Mouse (Mus musculus): ENCODE results near the gene Zbtb45. TPM values are rescaled to one million over a fixed set of nuclear protein-coding genes. Genes with fewer than 3 reads are reported as not detected.

Zbtb45 gene
- polyA plus RNA-seq, 1 experiment from 2014 or later = 37.0 TPM

GRCm38 (mm10) chr7:12958948-12959347, 50.9 kb downstream of the Zbtb45 start:
- Histone ChIP-seq H3K27me3 (no peaks in the 10 kb centered on the region), H3K9me3 (no peaks in the 10 kb centered on the region), H3K27ac (no peak overlapping the region), H3K4me2 (no peak overlapping the region), H3K4me3 (no peak overlapping the region), H3K4me1 (replicated peaks) (peaks cover 8% of the 10 kb centered on the region; the same call in 1 of the 2 replicates), H3K36me3 (no peaks in the 10 kb centered on the region), H3K9ac (no peak overlapping the region; the same call in 1 of the 2 replicates)
- no peak for ATAC-seq (ENCODE audit: low FRiP score)
- WGBS = 79% methylated on average over 4 of the region's 4 CpGs

- ATAC-seq (ENCODE audit: low FRiP score) = no peak
- Histone ChIP-seq H3K27ac (no peak overlapping the region), H3K4me3 (no peak overlapping the region), H3K9me3 (no peaks in the 10 kb centered on the region), H3K27me3 (no peaks in the 10 kb centered on the region), H3K9ac (no peak overlapping the region), H3K4me2 (no peak overlapping the region), H3K4me1 (replicated peaks) (peaks cover 8% of the 10 kb centered on the region; the same call in 1 of the 2 replicates), H3K36me3 (no peaks in the 10 kb centered on the region)
- WGBS = 80% methylated on average over 5 of the region's 5 CpGs
Observed at GRCm38 (mm10) chr7:12957511-12957910, 52.3 kb downstream of the Zbtb45 start.

GRCm38 (mm10) chr7:12954896-12955295, 54.9 kb downstream of the Zbtb45 start:
- Histone ChIP-seq H3K36me3 (no peaks in the 10 kb centered on the region), H3K4me1 (replicated peaks) (peaks cover 4% of the 10 kb centered on the region), H3K9me3 (no peaks in the 10 kb centered on the region), H3K4me2 (no peak overlapping the region), H3K27ac (no peak overlapping the region), H3K27me3 (no peaks in the 10 kb centered on the region), H3K9ac (no peak overlapping the region), H3K4me3 (no peak overlapping the region)
- no peak for ATAC-seq (ENCODE audit: low FRiP score)
- 70% methylated on average over 3 of the region's 3 CpGs for WGBS

Other genes starting within 250 kb of the Zbtb45 start
- 20.1 and 22.9 TPM in 2 replicates for gene Zscan18, start 206.4 kb downstream of the Zbtb45 start, polyA plus RNA-seq (2015; fragmentation: Nextera tagmentation; extraction: Ambion mirVana)
- 30.6 and 31.3 TPM in 2 replicates for gene Zfp329, start 191.2 kb downstream of the Zbtb45 start, polyA plus RNA-seq (2015; fragmentation: Nextera tagmentation; extraction: Ambion mirVana)
- 28.9 and 33.3 TPM in 2 replicates for gene Zfp110, start 175.3 kb downstream of the Zbtb45 start, polyA plus RNA-seq (2015; fragmentation: Nextera tagmentation; extraction: Ambion mirVana)
- gene Zfp128, start 128.9 kb downstream of the Zbtb45 start, polyA plus RNA-seq (2015; fragmentation: Nextera tagmentation; extraction: Ambion mirVana) = 7.0 and 7.3 TPM in 2 replicates
- gene Zscan22, start 112.2 kb downstream of the Zbtb45 start, polyA plus RNA-seq (2015; fragmentation: Nextera tagmentation; extraction: Ambion mirVana) = 10.6 and 10.9 TPM in 2 replicates
- gene Rps5, start 87.7 kb downstream of the Zbtb45 start, polyA plus RNA-seq (2015; fragmentation: Nextera tagmentation; extraction: Ambion mirVana) = 661 and 665 TPM in 2 replicates
- 0.70 TPM in 2 replicates for gene Rnf225, start 82.6 kb downstream of the Zbtb45 start, polyA plus RNA-seq (2015; fragmentation: Nextera tagmentation; extraction: Ambion mirVana)
- gene Zfp324, start 44.2 kb downstream of the Zbtb45 start, polyA plus RNA-seq (2015; fragmentation: Nextera tagmentation; extraction: Ambion mirVana) = 13.6 and 13.7 TPM in 2 replicates
- gene Zfp446, start 32.2 kb downstream of the Zbtb45 start, polyA plus RNA-seq (2015; fragmentation: Nextera tagmentation; extraction: Ambion mirVana) = 12.4 and 13.2 TPM in 2 replicates
- 0.19 and 0.44 TPM in 2 replicates for gene Slc27a5, start 11.8 kb downstream of the Zbtb45 start, polyA plus RNA-seq (2015; fragmentation: Nextera tagmentation; extraction: Ambion mirVana)
- 216 and 239 TPM in 2 replicates for gene Trim28, start 10.9 kb downstream of the Zbtb45 start, polyA plus RNA-seq (2015; fragmentation: Nextera tagmentation; extraction: Ambion mirVana)
- 181 and 184 TPM in 2 replicates for gene Chmp2a, start 24.8 kb upstream of the Zbtb45 start, polyA plus RNA-seq (2015; fragmentation: Nextera tagmentation; extraction: Ambion mirVana)
- 80.3 and 95.9 TPM in 2 replicates for gene Ube2m, start 28.2 kb upstream of the Zbtb45 start, polyA plus RNA-seq (2015; fragmentation: Nextera tagmentation; extraction: Ambion mirVana)
- 6.0 and 6.7 TPM in 2 replicates for gene Mzf1, start 44.7 kb upstream of the Zbtb45 start, polyA plus RNA-seq (2015; fragmentation: Nextera tagmentation; extraction: Ambion mirVana)
- 0.03 and 0.04 TPM in 2 replicates for gene Vmn1r85, start 85.1 kb upstream of the Zbtb45 start, polyA plus RNA-seq (2015; fragmentation: Nextera tagmentation; extraction: Ambion mirVana)
- not detected in 2 replicates for gene Vmn1r86, start 109.9 kb upstream of the Zbtb45 start, polyA plus RNA-seq (2015; fragmentation: Nextera tagmentation; extraction: Ambion mirVana)
- not detected in 2 replicates for gene Vmn1r87, start 130.1 kb upstream of the Zbtb45 start, polyA plus RNA-seq (2015; fragmentation: Nextera tagmentation; extraction: Ambion mirVana)
- not detected in 2 replicates for gene Vmn1r88, start 149.5 kb upstream of the Zbtb45 start, polyA plus RNA-seq (2015; fragmentation: Nextera tagmentation; extraction: Ambion mirVana)
- not detected in 2 replicates for gene Vmn1r89, start 203.0 kb upstream of the Zbtb45 start, polyA plus RNA-seq (2015; fragmentation: Nextera tagmentation; extraction: Ambion mirVana)